Mouse (Mus musculus) c-Kit-negative CD71-positive TER-119-positive erythroid progenitor cells, embryonic 14.5 days (primary cell): ENCODE data around the gene Cers5.
"Not testable (repeated sequence)": the region's sequence is repeated elsewhere in the genome, so short reads cannot be mapped to it uniquely, and the experiment has no call there.

Experiments
- DNase-seq: peaks from one replicate; pipeline ENCODE4 v3.0.0-alpha.2; 2013; ENCODE audit warnings: low read depth, low spot score

Cers5 gene

DNA sequence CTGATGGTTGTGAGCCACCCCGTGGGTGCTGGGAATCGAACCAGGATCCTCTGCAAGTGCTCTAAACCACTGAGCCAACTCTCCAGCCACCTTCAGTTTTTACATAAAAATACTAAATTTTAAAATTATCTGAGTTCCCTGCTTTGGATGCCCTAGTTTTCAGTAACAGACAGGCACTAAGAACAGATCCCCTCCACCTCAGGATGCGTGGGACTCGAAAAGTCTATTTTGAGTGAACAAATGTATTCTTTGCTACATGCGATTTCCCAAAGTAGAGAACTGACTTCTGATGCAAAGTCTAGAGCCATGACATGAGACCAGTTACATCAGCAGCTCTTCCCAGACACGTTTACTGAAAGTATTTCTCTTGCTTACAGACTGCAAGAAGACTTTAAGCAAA is 17.8 kb upstream of the Cers5 start:
- DNase-seq = no peak

DNA sequence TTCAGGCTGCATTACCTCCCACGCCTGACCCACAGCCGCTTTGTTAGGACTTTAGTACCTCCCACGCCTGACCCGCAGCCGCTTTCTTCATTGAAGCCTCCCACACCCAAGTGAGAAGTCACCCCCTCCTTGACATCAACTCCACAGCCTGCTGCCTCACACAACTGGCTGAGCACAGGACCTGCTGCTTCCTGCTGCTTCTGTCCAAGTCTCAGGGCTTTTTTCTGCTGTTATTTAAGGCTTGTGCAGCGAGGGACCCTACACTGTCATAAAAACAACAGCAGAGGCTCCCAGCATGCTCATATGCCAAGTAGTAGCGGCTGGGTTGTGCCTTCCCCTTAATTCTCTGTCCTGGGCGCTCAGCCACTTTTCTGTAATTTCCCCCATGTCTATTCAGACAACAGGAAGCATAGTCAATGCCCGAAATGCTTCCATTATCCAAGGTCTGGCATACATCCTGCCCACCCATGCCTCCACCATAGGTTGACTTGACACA is 15.0 kb upstream of the Cers5 start:
- DNase-seq = no peak

DNA sequence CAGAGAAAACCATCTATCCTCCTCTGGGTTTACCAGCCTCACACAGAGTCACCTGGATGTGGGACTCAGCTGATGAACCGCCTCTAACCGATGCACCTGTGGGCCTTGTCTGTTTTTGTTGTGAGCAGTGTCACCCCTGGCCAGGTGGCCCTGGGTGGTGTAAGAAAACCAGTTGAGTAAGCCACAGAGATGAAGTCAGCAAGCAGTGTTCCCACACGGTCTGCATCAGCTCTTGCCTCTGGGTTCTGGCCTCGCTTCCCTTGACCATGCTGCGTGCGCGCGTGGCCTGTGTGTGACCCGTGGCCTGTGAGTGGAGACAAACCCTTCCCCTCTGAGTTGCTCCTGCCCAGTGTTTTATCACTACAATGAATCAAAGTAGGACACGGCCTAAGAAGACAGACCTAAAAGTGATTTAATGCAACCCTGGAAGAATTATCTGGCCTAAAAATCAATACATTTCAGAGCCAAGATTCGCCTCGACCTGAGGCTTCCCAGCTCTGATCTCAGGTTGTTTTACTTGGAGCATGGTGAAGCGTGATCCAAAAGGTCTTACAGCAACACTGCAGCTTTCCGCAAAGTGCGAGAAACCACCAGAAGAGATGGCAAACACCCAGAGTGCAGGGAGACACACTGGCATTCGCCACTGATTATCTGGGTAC is 6.1 kb upstream of the Cers5 start:
- DNase-seq = no peak

DNA sequence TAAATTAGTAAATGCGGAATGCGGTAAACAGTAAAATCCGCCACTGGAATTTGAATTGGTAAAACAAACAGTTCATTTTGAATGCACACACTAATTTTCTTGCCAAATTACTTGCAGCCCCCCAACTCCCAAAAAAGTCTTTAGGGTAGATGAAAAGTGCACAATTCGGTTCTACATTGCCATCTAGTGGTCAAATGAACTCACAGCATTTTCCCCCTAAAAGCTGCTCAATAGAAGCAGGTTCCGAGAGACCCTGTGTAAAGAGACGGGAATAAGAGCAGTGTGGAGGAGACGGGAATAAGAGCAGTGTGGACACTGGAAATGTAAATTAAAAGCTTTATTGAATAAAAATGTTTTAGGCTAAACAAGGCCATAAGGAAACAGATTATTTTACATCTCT is 5.5 kb upstream of the Cers5 start:
- DNase-seq = peak; percentile 20

DNA sequence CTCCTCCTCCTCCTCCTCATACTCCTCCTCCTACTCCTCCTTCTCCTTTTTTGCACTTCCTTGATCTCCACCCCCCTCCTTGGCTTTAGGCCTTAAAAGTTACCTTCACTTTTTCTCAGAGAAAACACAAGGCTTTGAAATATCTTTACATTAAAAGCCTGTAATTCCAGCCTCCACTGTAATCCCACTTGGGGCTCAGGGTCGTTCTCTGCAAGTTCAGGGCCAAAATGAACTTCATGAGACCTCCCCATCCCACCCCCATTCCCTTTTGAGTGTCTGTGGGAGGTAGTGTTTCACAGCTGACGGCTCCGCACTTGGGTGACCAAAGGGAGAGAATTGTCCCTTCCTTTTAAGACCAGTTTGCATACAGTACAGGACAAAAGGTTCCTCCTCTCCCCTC is 240 bp upstream of the Cers5 start:
- no peak for DNase-seq

DNA sequence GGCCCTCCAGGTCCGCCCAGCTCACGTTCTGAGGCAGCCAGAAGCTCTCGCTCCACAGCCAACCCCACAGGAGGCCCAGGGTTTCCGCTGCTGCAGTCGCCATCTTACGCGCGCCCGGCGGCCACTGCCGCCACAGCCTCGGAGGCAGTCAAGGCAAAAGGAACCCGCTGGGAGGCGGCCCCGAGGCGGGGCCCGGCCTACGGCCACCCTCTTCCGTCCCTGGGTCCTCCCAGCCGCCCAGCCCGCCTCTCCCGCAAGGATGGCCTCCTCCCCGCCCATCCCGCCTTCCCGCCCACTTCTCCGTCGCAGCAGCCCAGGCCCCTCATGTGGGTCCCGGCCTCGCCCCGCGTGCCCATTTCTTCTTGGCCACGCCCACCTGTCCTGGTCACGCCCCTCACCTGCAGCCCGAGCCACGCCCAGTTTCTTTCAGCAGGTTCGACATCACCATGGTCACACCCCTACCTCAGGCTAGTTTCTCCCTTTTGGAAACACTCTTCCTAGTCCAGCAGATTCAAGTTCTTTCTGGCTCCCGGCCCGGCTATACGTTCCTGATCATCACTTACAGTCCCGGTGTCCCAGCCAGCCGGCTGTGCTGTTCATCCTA is 306 bp downstream of the Cers5 start:
- DNase-seq = peak; percentile 19

DNA sequence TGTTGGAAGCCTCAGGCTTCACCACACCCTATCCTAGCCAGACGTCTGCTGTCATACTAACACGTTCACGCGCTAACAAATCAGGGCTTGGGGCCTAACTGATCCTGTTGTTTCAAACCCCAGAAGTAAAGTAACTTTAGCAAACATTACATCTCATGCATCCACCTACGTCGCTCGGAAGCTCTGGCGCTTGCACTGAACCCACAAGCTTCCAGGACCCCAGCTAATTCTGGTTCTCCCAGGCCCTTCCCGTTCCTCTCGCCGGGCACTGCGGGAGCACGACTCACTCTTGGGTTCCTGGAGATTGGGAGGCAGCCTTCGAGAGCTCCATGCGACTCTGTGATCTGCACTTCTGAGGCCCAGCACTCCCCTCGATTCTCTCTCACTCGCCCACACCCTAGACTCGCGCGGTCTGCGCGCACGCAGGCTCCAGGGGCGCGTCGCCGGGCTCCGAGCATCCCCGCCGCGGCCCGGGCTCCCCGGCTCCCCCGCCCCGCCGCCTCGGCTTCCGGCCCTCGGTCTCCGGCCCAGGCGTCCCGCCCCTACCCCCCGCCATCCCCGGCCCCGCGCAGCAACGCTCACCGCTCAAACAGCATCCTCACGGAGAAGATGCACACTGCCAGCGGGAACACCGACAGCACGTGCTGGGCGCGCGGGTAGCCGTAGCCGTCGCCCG is 946 bp downstream of the Cers5 start:
- DNase-seq = no peak

DNA sequence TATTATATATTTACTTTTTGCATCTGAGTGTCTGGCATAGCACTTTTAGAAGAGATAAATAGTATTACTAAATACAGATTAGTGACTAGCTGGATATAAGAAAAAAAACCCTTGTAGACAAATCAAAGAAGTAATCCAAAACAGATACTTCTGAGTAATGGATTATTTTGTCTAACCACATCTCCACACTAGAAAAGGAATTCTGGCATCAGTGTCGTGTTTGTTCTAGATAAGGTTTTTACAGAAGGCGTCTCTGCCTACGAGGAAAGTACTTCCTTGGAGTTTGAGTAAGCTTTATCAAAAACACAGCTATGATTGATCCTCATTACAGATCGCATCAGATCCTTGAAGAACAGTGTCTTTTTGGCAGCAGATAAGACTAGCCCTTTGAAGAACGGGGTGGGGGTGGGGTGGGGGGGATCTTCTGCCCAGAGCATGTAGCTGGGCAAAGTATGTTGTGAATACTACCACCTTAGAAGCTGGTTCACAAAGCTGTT is 1.6 kb downstream of the Cers5 start:
- no peak for DNase-seq

DNA sequence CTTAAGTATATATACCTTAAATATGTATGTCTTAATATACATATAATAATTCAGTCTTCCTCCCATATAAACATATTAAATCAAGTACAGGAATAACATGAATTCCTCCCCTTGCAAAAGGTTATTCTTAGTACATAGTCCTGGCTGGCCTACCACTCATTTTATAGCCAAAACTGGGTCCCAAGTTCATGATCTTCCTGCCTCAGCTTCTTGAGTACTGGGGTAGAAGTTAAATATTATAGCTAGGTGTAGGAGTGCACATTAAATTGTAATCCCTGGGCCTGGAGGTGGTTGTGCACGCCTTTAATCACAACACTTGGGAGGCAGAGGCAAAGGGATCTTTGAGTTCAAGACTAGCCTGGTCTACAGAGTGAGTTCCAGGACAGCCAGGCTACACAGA is 3.9 kb downstream of the Cers5 start:
- DNase-seq = no peak

DNA sequence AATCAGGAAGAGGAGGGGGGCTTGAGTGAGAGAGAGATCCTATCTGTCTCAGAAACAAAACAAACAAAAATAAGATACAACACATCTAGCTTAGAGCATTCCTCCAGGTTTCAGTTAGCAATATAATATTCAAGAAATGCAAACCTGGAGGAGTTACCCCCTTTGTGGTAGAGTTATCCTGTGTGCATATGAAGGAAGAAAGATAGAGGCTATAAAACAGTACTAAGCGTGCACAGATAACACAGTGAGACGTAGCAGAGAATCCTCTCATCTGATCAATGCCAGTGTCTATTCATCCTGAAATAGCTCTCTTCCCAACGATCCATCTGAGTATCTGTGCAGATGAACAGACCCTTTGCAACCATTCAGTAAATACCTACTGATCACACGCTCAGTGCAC is 5.2 kb downstream of the Cers5 start:
- no peak for DNase-seq

DNA sequence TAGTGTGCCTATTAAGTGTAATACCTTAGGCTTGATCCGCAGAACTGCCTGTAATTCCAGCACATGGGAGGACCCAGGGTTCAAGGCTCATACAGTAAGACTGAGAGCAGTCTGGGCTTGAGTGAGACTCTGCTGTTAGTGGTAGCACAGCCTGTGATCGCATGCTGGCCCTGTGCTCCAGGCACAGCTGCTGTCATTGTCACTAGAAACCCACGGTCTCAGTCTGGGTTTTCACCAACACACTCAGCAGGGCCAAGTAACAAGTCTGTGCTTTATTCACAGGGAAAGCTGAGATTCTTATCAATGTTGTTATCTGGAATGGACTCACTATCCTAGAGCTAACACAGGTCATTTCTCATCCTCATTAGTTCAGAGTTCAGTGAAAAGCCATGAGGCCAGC is 18.5 kb downstream of the Cers5 start:
- DNase-seq = no peak

DNA sequence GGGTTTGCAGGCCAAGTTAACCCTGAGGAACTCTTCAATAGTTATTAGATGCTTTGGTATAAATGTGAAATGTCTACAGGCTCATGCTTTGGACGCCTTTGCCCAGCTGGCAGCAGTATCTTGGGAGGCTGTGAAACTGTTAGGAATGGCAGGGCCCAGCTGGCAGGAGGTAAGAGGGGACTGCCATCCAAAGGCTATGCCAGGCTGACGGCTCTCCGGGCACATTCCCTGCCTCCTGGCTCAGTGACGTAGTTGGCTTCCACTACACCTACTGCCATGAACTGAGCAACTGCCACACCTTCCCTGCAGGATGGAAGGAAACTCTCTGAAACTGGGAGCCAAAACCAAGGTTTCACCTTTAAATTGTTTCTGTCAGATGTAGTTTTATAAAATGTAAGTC is 32.5 kb downstream of the Cers5 start:
- no peak for DNase-seq

DNA sequence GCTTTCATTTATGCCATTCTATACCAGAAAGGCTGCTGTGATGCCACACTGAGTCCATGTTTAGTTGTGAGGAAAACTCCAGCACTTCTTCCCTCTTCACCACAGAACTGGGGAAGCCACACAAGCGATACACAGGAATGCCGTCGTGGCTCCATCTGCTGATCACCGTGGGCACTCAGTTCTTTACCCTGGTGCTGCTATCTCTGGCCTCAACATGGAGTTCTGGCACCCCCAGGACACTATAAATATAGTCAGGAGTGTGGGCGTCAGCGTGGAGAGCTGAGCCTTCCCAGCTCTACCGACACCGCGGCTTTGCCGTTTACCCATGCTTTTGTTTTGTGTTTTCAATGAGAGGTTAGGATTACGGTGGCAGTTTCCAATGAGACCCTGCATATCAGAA is 36.0 kb downstream of the Cers5 start:
- DNase-seq = no peak

DNA sequence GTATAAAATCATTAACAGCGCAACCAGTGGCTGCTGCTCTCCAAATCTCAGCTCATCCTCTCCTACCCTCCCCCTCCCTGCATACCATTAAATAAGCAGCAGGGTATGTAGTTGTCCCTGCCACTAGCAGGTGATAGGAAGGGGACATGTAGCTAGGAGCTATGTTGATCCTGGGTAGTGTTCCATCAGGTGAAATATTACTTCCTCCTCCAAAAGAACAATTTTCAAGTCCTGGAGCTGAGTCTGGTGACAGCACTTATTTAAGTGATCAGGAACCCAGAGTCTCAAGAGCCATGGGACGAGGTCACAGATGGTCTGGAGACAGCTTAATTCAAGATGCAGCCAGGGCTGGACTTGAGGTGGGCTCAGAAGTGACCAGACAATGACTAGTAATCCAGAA is 37.1 kb downstream of the Cers5 start:
- no peak for DNase-seq

DNA sequence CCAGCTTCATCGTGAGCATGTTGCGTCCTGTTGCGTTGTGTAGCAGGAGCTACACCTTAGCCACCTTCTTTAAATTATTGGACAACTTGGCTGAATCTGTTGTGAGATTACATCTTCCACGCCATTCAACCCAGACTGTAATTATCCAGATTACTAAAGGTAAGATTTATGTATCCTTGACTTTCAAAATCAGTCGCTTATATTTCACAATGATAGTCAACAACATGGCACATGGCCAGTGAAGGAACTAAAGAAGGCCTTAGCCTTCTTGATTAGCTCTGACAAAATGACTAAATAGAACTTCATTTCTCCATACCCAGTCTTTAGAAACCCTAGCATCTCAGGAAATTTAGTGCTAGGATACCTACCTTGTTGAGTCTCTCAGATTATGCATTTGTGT is 39.5 kb downstream of the Cers5 start:
- DNase-seq = no peak

DNA sequence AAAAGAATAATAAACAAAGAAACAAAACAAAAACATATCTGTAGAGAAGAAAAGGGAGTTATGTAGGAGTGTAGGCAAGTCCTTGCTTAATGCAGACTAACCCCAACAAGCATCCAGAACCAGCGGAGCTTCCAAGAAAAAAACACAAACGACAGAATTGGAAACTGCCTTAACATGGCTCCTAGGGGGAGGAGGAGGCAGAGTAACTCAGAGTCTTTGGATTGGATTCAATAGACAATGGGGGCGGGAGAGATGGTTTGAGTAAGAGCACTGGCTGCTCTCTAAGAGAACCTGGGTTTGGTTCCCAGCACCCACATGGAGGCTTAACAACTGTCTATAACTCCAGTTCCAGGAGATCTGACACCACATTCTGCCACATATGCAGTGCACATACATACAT is 41.0 kb downstream of the Cers5 start:
- DNase-seq = no peak

DNA sequence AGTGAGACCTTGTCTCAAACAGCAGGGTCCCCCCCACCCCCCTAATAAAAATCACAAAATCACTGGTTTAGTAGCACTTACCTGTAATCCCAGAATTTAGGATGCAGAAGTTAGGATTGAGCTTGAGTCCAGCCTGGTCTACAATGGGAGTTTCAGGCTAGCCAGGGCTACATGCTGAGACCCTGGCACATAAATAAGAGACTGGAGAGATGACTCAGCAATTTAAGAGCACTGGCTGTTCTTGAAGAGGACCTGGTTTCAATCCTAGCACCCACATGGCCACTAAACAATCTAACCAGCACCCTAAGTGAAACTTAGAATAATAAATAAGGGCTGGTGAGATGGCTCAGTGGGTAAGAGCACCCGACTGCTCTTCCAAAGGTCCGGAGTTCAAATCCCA is 41.5 kb downstream of the Cers5 start:
- no peak for DNase-seq

DNA sequence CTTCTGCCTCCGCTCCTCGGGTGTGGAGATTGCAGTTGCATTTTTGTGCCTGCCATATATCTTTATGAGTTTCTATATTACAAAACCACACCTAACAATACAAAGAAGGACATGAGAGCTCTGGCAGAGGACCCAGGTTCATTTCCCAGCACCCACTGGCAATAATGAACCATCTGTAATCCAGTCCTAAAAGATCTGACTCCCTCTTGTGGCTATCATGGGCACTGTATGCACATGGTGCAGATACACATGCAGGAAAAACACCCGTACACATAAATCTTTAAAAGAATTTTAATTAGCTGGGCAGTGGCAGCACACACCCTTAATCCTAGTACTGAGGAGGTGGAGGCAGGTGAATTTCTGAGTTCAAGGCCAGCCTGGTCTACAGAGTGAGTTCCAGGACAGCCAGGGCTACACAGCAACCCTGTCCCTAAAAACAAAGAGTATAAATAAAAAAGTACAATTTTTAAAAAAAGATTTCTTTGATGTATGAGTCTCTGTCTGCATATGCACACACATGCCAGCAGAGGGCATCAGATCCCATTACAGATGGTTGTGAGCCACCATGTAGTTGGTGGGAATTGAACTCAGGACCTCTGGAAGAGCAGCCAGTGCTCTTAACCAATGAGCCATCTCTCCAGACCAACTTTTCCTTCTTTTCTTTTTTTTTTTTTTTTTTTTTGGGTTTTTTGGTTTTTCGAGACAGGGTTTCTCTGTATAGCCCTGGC is 43.5 kb downstream of the Cers5 start:
- no peak for DNase-seq

DNA sequence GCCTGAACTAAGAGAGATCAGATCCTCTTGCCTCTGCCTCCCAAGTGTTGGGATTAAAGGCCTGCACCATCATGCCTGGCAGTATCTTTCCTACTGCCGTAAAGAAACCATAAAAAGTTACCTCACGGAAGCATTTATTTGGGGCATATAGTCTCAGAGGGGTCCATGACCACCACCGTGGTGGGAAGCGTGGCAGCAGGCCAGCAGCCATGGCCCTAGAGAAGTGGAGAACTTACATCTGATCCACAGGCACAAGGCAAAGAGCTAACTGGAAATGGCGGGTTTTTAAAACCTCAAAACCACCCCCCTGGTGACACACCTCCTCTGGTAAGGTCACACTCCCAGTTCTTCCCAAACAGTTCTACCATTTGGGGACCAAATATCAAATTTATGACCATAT is 44.5 kb downstream of the Cers5 start:
- no peak for DNase-seq

DNA sequence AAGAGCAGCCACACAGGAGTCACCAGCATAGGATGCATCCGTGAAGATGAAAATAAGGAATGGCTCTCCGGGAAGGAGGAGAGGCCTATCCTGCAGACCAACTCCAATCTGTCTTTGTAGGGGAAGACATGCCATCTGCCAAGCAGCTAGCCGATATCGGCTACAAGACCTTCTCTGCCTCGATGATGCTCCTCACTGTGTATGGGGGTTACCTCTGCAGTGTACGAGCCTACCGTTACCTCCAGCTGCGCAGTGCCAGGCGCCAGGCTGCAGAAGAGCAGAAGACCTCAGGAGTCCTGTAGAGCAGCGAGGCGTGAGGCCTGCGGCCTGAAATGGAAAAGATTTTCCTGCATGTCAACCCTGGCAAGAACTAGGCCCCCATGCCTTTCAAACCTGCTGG is 45.2 kb downstream of the Cers5 start:
- DNase-seq = no peak

DNA sequence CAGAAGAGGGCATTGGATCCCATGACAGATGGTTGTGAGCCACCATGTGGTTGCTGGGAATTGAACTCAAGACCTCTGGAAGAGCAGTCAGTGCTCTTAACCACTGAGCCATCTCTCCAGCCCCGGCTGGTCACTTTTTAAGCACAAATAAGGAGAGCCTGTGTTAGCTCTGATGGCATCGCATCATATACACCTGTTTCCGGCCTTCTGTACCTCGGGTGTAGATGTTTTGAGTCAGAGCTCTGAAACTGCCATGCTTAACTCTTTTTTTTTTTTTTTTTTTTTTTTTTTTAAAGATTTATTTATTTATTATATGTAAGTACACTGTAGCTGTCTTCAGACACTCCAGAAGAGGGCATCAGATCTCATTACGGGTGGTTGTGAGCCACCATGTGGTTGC is 45.6 kb downstream of the Cers5 start:
- not testable (repeated sequence) for DNase-seq

DNA sequence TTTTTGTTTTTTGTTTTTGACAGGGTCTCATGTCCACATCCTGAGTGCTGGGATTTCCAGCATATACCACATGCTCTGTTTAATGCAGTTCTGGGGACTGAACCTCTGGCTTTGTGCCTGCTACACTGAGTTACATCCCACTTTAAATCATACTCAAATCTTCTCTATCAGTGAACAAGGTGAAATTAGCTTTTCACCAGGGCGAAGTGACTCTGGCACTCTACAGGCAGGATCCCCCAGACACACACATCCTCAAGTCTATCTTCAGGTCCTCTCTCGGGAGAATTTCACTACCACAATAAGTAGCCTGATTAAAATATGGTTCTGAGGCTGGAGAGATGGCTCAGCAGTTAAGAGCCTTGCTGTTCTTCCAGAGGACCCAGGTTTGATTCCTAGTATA is 46.1 kb downstream of the Cers5 start:
- DNase-seq = no peak
